Mouse (Mus musculus) kidney, adult 18-20 months (tissue): ENCODE data around the gene Pbx3.

Experiments
- DNase-seq: peaks from one replicate; pipeline ENCODE4 v3.0.0; 2021

Pbx3 gene

GRCm38 (mm10) chr2:34217596-34217995, 155.3 kb downstream of the Pbx3 start:
- DNase-seq, result no peak

DNA sequence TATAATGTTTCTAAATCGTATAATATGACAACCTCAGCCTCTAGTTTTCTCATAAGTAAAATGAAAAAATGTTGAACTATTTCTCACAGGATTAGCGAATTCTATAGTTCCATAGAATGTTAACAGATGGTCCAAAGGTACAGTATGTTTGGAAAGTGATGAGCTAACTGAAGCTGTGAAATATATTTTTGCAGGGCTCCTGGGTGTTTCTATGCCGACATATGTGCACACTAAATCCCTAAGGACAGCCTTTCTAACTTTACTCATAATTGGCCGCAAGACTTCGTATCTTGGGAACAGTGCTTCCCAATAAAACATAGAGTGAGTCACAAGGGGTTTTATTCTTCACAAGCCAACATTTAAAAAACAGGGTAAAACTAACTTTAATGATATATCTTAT, 157.4 kb downstream of the Pbx3 start:
- DNase-seq, result no peak

DNA sequence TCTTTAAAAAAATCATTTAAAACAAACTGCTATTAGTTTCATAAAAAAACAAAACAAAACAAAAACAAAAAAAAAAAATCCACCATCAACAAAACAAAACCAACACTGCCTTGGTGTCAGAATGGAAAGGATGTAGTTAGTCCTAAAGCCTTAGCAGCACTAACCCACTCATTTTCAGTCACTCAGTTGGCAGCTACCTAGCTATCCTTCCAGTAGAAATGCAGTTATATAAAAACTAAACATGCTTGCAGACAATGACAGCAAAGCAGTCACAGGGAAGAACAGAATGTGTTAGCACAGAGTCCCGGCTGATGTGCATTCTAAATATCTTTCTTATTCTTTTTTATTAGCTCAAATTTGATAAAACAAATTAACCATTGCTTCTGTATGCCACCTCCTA, 160.5 kb downstream of the Pbx3 start:
- no peak for DNase-seq

GRCm38 (mm10) chr2:34204797-34205196, 168.1 kb downstream of the Pbx3 start:
- DNase-seq, result no peak

DNA sequence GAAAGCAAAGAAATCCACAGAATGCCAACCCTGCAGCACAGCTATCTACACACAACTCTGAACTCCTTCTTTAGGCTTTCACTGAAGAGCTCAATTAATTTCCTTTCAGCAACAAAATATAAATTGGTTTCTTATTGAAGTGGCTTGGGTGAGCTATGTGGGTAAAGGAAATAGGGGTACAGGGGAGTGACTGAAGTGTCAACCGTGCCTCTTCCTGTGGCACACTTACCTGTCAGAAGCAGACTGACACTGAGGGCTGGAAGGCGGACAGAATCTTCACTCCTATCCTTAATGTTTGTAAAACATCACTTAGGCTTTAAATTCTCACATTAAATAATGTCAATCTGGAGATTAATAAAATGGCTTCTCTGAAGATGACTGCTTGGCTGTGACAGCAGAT, 168.6 kb downstream of the Pbx3 start:
- no peak for DNase-seq

GRCm38 (mm10) chr2:34193870-34194820, 178.8 kb downstream of the Pbx3 start:
- no peak for DNase-seq

DNA sequence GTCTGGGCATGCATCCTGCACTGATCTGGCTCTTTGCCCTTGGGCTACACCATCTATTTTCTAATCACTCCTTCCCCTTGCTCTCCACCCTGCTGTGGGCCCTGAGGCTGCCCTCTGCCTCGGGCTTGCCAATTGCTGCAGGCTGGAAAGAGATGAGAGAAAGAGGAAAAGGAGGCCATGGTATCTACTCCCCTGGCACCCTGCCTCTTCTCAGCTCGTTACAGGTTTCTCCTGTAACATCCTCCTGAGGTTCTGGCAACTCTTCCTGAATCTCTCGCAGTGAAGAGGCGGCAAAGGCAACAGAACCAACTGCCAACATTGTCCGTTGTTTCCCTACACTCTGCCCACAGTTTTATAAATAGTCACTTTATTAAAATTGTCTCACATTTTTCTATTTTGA, 179.7 kb downstream of the Pbx3 start:
- no peak for DNase-seq

DNA sequence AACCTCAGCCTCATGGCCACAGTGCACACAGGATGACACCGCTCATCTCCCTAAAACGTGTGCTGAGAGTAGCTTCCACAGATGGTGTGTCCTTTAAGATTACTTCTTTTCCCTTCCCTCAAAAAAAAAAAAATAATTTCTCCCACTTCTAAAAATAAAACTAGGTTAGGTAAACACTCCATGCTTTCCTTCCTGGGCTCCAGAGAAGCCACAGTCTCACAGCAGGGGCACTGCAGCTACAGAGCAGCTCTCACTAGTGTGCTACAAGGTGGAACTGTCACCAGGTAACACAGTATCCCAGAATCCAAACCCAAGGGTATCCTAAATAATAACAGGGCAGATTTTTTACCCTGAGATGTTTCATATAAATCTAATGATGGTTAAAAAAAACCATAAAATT, 185.6 kb downstream of the Pbx3 start:
- DNase-seq, result no peak

DNA sequence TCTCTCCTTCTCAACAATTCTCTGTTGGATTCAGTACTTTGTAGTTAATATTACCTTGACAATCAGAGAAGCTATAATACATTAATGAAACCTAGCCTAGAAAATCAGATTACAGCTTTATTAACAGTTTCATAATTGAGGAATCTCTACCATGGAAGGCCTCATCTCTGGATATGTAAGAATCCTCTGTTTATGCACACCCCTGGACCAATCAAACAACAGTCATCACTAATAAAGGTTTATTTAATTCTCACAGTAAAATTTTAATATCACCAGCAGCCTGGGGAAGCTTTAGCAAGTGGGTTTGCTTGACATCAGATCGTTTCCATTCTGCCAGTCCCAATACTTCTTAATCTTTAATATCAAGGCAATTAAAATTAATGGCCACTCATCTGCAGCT, 191.3 kb downstream of the Pbx3 start:
- DNase-seq, result no peak

GRCm38 (mm10) chr2:34179299-34179698, 193.6 kb downstream of the Pbx3 start:
- DNase-seq, result no peak

GRCm38 (mm10) chr2:34178653-34179052, 194.3 kb downstream of the Pbx3 start:
- DNase-seq, result no peak

GRCm38 (mm10) chr2:34170424-34170823, 202.5 kb downstream of the Pbx3 start:
- no peak for DNase-seq

DNA sequence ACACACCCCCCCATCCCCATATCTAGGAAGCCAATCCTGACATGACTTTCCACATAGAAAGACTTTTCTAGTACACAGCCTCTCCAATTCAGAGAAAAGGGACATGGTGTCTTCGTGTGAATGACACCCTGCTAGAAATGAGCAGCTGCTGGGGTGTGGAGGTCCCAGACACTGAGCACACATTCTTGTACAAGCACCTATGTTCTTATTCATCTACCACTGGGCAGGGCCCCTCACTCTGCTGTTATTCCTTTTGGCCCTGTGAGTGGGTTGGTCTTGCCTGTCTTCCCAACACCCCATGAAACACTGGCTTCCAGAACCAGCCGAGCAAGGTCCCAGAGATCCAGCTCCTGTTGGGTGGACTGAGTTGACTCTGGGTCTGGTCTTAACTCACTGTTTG, 203.3 kb downstream of the Pbx3 start:
- no peak for DNase-seq

- no peak for DNase-seq
Observed at GRCm38 (mm10) chr2:34168191-34168590, 204.8 kb downstream of the Pbx3 start.

DNA sequence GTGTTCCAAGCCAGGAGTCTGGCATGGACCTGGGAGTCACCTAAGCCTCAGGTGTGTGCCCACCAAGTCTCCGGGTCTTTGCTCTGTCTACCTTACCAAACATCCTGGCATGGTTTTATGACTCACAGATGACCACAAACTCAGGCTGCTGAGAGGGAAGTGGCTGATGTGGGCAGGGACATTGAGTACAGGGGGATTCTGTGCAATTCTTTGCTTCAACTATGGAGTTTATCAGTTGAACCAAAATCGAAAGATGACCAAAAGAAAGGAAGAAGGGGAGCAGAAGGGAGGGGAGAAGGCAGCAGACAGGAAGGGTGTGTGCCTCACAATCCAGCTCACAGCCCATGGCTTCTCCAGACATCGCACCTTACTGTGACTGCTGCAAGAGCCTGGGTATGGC, 210.5 kb downstream of the Pbx3 start:
- no peak for DNase-seq

DNA sequence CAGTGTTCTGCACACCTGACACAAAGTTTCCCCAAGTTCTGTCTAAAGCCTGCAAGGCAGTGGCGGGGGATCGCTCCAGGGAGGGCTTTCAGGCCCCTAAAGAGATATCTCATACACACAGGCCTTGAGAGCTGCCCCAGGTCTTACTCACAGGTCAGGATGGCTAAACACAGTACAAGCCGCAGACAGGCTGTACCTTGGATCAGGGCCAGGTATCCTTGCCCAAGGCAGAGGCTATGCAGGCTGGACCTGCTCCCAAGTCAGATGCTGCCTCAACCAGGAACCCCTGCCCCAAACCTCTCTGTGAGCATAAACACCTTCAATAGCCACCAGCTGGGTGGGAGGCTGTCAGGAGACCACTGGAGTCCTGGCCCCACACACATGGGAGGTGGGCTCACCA, 215.2 kb downstream of the Pbx3 start:
- DNase-seq, result no peak

DNA sequence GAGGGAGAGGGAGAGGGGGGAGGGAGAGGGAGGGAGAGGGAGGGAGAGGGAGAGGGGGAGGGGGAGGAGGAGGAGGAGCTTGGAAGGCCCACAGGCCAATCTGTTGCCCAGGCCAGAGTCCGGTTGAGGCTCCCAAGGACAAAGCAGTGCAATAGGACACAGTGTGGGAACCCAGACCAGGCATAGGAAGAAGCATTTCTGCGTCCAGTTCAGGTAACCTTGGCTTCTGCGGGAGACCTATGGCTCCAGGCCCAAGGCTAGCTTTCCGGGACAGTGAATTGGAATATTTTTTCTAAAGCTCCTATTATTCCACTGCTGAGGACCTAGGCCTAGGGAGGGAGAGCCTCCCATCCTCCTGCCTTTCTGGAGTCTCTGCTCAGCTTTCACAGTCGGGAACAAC, 218.1 kb downstream of the Pbx3 start:
- no peak for DNase-seq

- DNase-seq, result no peak
Observed at GRCm38 (mm10) chr2:34153336-34153735, 219.6 kb downstream of the Pbx3 start.

- DNase-seq, result no peak
Observed at GRCm38 (mm10) chr2:34150560-34150959, 222.4 kb downstream of the Pbx3 start.

- no peak for DNase-seq
Observed at GRCm38 (mm10) chr2:34148214-34148613, 224.7 kb downstream of the Pbx3 start.

- no peak for DNase-seq
Observed at GRCm38 (mm10) chr2:34147476-34147875, 225.5 kb downstream of the Pbx3 start.

DNA sequence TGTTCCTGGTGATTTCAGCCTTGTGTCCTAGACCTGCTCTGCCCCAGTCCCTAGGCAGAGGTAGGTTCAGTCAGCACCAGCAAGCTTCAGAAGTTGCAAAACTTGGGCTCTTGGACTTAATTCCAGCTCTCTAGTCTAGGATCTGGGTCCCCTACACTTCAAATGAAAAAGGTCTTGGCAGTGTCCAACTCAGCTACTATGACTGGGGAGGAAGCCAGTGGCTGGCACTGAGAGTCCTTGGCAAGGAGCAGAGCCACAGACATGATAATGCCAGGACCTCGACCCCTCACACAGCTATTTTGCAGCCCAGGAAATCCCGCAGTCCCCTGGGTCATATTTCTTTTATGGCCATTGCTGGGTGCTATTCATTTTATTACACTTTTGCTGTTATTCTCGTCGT, 225.9 kb downstream of the Pbx3 start:
- no peak for DNase-seq

DNA sequence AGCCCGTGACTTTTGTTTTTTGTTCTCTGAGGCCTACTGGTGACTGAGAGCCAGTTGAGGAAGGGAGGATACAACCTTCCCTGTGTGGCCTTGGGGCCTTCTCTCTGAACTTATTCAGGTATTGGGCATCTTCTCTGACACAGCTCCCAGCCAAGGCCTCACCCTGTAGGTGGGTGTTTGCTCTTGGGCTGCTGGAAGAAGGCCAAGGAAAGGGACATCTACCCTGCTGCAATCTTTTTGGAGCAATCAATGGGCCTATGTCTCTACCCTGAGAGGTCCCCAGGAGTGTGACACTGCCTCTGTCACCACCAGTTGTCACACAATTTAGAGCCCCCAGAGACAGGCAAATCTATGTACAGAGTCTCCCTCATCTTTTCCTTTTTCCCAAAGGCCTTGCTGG, 226.5 kb downstream of the Pbx3 start:
- DNase-seq, result no peak

- DNase-seq, result no peak
Observed at GRCm38 (mm10) chr2:34139470-34140158, 233.3 kb downstream of the Pbx3 start.
